Mouse (Mus musculus): ENCODE measurements at regions not wholly inside any gene's neighbourhood (a gene's known extent, or its start where the extent isn't known, plus 50 kb on each side); places are given as distances from the start of the nearest gene placed in this dataset.
"Not testable (repeated sequence)": the region's sequence is repeated elsewhere in the genome, so short reads cannot be mapped to it uniquely, and the experiment has no call there.

- DNase-seq (ENCODE audit: low spot score in 2 of 2) = no peak
These were observed 198.3 kb upstream of the Slc7a14 start for GRCm38 (mm10) chr3:31508471-31508870.

GRCm38 (mm10) chr3:31499201-31499968 is 189.2 kb upstream of the Slc7a14 start:
- DNase-seq (ENCODE audit: low spot score in 2 of 2) = peak; percentile 5 to 8

DNA sequence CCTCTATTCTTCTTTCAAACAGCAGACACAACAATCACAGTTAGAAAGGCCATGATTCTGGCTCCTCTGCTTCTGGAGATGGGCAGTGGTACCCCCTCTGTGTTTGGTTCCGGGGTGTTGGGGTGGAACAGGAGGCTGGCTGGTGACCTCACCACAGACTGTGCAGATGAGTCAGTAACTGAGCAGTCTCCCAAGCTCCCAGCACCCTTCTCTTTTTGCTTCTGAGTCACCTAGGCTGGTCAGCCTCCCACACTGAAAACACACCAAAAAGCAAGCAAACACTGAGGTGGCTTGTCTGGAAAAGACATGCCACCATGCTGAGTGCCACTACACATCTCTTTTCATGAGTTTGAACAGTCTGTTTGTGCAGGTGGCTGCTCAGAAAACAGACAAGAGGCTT is 185.1 kb upstream of the Slc7a14 start:
- DNase-seq (ENCODE audit: low spot score in 2 of 2) = peak in 1 of 2 experiments; percentile 10

DNA sequence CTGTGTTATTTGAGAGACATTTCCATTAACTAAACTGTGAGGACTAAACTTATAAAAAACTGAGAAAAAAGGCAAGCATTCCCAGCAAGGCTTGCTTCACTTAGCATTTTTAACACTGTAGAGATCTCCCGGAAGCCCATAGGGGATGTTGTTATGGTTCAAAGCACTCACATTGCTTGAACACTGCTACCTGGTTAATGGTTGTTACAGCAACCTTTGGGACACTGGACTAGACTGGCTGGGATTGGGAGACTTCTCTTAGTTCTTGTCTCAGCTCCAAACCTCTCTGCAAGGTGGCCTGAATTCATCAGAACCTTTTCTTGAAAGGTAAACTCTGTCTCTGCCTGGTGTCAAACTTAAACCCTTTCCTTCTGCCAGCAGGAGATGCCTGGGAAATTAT is 184.5 kb upstream of the Slc7a14 start:
- no peak for DNase-seq (ENCODE audit: low spot score in 2 of 2)

- DNase-seq (ENCODE audit: low spot score in 2 of 2) = not testable (repeated sequence)
These were observed 181.6 kb upstream of the Slc7a14 start for GRCm38 (mm10) chr3:31491736-31492135.

- DNase-seq (ENCODE audit: low spot score in 2 of 2) = no peak
These were observed 177.4 kb upstream of the Slc7a14 start for GRCm38 (mm10) chr3:31487596-31487995.

GRCm38 (mm10) chr3:31481964-31482363 is 171.8 kb upstream of the Slc7a14 start:
- no peak for DNase-seq (ENCODE audit: low spot score in 2 of 2)

GRCm38 (mm10) chr3:31467882-31468281 is 157.7 kb upstream of the Slc7a14 start:
- DNase-seq (ENCODE audit: low spot score in 2 of 2) = no peak

DNA sequence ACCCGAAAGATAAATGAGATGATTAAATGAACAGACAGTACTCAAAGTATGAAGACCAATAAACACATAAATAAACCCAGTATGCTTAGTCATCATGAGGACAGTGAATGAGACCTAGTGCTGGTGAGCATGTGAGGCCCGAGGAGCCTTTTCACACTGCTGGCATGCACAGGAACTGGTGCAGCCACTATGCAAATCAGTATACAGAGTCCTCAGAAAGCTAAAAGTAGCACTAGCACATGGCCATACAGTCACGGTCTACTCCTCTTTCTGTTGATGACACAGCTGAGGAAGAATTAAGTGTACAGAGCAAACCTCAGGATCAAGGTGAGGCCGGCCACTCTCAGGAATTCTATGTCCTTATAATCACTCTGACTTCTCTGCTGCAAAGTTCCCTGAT is 154.1 kb upstream of the Slc7a14 start:
- no peak for DNase-seq (ENCODE audit: low spot score in 2 of 2)

GRCm38 (mm10) chr3:31459456-31459855 is 149.3 kb upstream of the Slc7a14 start:
- DNase-seq (ENCODE audit: low spot score in 2 of 2) = peak in 1 of 2 experiments; percentile 11

DNA sequence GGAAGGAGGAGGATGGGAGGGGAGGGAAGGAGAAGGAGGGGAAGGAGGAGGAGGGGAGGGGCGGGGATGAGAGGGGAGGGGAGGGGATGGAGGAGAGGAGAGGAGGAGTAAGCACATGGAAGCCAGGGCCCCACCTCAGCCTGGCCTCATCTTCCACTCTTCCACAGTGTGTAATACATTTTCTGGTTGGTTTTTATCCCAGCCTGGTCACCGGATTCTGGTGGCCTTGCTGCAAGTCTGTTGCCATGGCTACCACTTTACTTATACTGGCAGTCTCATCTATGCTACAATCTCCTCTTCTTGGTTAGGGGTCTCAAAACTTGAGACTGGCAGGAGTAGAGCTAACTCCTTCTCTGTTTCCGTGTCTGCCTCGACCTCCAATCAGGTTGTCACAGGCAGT is 147.8 kb upstream of the Slc7a14 start:
- no peak for DNase-seq (ENCODE audit: low spot score in 2 of 2)

GRCm38 (mm10) chr3:31455031-31455430 is 144.9 kb upstream of the Slc7a14 start:
- DNase-seq (ENCODE audit: low spot score in 2 of 2) = no peak

GRCm38 (mm10) chr3:31444861-31445260 is 134.7 kb upstream of the Slc7a14 start:
- DNase-seq (ENCODE audit: low spot score in 2 of 2) = no peak

GRCm38 (mm10) chr3:31444311-31444710 is 134.1 kb upstream of the Slc7a14 start:
- DNase-seq (ENCODE audit: low spot score in 2 of 2) = no peak

- no peak for DNase-seq (ENCODE audit: low spot score in 2 of 2)
These were observed 133.7 kb upstream of the Slc7a14 start for GRCm38 (mm10) chr3:31443894-31444293.

DNA sequence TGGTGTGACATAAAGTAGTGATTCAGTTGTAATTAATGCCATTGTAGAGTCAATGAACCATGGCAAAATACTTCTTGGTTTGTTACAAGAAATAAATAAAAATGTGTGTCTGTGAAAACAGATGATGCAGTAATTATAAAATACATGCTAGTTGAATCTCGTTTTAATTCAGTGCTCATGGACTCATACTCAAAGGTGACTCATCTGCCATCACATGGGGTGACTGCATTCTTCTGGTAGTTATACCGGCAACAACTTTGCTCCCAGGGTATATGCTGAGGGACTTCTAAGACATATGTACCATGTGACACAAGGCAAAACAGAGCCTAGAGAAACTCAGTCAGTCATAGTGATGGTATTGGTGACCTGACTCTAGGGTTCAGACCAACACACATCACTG is 130.1 kb upstream of the Slc7a14 start:
- DNase-seq (ENCODE audit: low spot score in 2 of 2) = no peak

- no peak for DNase-seq (ENCODE audit: low spot score in 2 of 2)
These were observed 127.8 kb upstream of the Slc7a14 start for GRCm38 (mm10) chr3:31437970-31438369.

DNA sequence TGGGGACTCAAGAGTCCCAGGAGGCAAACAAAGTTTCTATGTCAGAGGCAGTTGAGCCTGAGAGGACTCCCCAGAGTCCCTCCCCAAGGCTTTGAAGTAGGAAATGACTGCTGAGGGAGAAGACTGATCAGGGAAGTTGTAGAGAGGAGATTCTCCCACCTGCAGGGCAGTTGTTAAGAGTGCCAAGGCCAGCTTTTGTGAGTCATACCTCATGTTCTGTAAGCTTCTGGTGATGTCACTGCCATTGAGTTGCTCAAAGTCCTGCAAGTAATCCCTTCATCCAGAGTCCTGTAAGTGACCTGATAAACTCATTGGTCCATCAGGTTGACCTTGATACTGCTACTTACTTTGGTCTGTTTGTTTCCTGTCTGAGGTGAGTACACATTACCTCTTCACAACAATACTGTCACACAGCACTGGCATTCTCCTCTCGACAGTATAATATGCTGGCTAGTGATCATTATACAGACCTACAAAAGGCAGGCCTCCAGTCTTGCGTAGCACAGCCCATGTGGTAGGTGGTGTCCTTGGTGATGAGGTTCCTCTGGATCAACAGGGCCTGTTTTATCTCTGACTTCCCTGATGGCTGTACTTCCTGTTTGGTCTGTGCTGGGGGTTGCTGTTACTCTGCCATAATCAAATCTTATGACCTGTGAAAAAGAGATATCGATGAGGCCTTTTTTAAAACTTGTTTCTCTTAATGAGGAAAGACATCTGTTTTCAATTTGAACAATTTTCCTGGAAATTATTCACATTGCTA is 125.2 kb upstream of the Slc7a14 start:
- DNase-seq (ENCODE audit: low spot score in 2 of 2) = no peak

DNA sequence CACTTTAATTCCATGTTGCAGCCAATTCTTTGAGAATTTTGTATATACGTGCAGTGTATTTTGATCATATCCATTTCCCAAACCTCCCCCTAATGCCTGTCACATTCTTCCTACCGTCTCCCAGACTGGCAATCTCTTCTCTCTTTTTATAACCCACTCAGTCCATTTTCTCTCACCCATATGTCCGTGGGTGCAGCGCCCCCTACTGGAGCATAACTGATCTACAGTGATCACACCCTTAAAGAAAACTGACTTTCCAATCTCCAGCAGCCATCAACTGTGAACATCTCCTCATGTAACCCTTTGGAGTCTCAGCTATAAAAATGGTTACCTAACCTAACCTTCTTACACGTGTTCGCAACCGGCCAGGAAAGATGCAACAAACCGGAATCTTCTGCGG is 123.0 kb upstream of the Slc7a14 start:
- DNase-seq (ENCODE audit: low spot score in 2 of 2) = no peak

DNA sequence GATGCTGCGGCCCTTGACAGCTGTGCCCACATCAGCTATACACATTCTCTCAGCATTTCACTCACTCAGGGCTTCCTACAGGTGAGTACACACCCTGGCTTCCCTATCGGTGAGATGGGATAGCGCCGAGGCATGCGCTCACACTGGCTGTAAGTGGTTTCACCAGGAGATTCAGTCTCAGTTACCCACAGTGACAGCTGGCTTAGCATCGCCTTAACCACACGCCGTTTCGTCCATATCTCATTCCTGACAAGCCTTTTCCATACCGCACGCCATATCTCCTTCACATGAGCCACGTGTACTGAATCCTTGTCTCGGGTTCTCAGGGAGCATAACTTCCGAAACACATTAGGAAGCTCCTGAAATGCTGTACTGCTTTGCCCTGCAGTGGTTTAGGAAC is 113.3 kb upstream of the Slc7a14 start:
- no peak for DNase-seq (ENCODE audit: low spot score in 2 of 2)

GRCm38 (mm10) chr3:31408802-31409201 is 98.6 kb upstream of the Slc7a14 start:
- no peak for DNase-seq (ENCODE audit: low spot score in 2 of 2)

GRCm38 (mm10) chr3:31405880-31406279 is 95.7 kb upstream of the Slc7a14 start:
- no peak for DNase-seq (ENCODE audit: low spot score in 2 of 2)

- DNase-seq (ENCODE audit: low spot score in 2 of 2) = no peak
These were observed 89.0 kb upstream of the Slc7a14 start for GRCm38 (mm10) chr3:31399136-31399535.

Data from left cerebral cortex, adult 9 months (tissue).